Mouse (Mus musculus) forebrain, embryonic 12.5 days (tissue): ENCODE measurements around the gene Tra2a. TPM values are rescaled to one million over a fixed set of nuclear protein-coding genes. Genes with fewer than 3 reads are reported as not detected.
A peak's percentile ranks its signal among the peaks of the same experiment; 100 is the strongest.

Experiments used
- ATAC-seq: fragments of 200-750 bp; cut with Nextera tagmentation; 2 replicates; pipeline ENCODE4 v1.8.0; 2017; ENCODE audit warnings: moderate TSS enrichment; ENCODE audit not compliant: low FRiP score
- H3K27ac ChIP-seq: fragments of 300-500 bp; sonication (generic); 2 replicates; pipeline ENCODE4 v1.5.1; 2016; ENCODE audit warnings: mild to moderate bottlenecking
- H3K27me3 ChIP-seq: fragments of 300-500 bp; sonication (generic); 2 replicates; pipeline ENCODE4 v1.6.1; 2016; ENCODE audit warnings: mild to moderate bottlenecking
- H3K36me3 ChIP-seq: fragments of 300-500 bp; sonication (generic); replicated peaks from 2 replicates; pipeline ENCODE4 v1.6.1; 2016; ENCODE audit warnings: mild to moderate bottlenecking
- H3K4me1 ChIP-seq: fragments of 300-500 bp; sonication (generic); 2 replicates; pipeline ENCODE4 v1.6.1; 2016
- H3K4me2 ChIP-seq: fragments of 300-500 bp; sonication (generic); 2 replicates; pipeline ENCODE4 v1.6.1; 2016; ENCODE audit warnings: mild to moderate bottlenecking, moderate library complexity
- H3K4me3 ChIP-seq: fragments of 300-500 bp; sonication (generic); replicated peaks from 2 replicates; pipeline ENCODE4 v1.5.1; 2016; ENCODE audit warnings: mild to moderate bottlenecking
- H3K9ac ChIP-seq: fragments of 300-500 bp; sonication (generic); 2 replicates; pipeline ENCODE4 v1.6.1; 2016; ENCODE audit warnings: mild to moderate bottlenecking
- H3K9me3 ChIP-seq: fragments of 300-500 bp; sonication (generic); 2 replicates; pipeline ENCODE4 v1.6.1; 2016
- WGBS: fragments of 180-500 bp; shearing (Covaris S2); methylation state at CpG from one replicate; pipeline ENCODE4 v1.1.7; 2016; 5-methylcytosine and 5-hydroxymethylcytosine counted together
- polyA plus RNA-seq: library from polyadenylated mRNA; unstranded; fragments of >200 nt; fragmentation: Nextera tagmentation; extraction: Ambion mirVana; gene quantifications from 2 replicates; pipeline ENCODE4 v1.2.1, GENCODE M21; 2016

Gene Tra2a
- polyA plus RNA-seq, 1 experiment from 2014 or later, result 164 TPM

- H3K27me3 ChIP-seq, result no peaks in the 10 kb centered on the region
- peaks cover 32% of the 10 kb centered on the region for H3K4me1 ChIP-seq
- peak within 1 kb of the TSS; percentile 96 for H3K9ac ChIP-seq
- peak within 1 kb of the TSS; percentile 93 for H3K4me2 ChIP-seq
- WGBS, result under 1% methylated on average over 66 of the region's 68 CpGs
- ATAC-seq, result peak; percentile 85
- H3K4me3 ChIP-seq, result peak within 1 kb of the TSS; percentile 88
- H3K36me3 ChIP-seq, result no peaks in the 10 kb centered on the region
- peak within 1 kb of the TSS; percentile 99 for H3K27ac ChIP-seq
- H3K9me3 ChIP-seq, result no peaks in the 10 kb centered on the region
These were observed 48.7 kb downstream of the Tra2a start, which contains the start of gene Igf2bp3 for GRCm38 (mm10) chr6:49214928-49215747. Gene Igf2bp3 (minus strand): TSS chr6:49214957.

GRCm38 (mm10) chr6:49214086-49214927 is 49.5 kb downstream of the Tra2a start:
- peak overlapping the region; percentile 93 for H3K4me2 ChIP-seq
- WGBS, result under 1% methylated on average over 72 of the region's 76 CpGs
- 0 out of 2 replicates have a peak, but pooled peaks cover 3% of the 10 kb centered on the region for H3K36me3 ChIP-seq
- H3K27me3 ChIP-seq, result no peaks in the 10 kb centered on the region
- peak overlapping the region; percentile 99 for H3K27ac ChIP-seq
- H3K9ac ChIP-seq, result peak overlapping the region; percentile 96
- peaks cover 34% of the 10 kb centered on the region for H3K4me1 ChIP-seq
- peak; percentile 14 for ATAC-seq
- H3K9me3 ChIP-seq, result no peaks in the 10 kb centered on the region
- H3K4me3 ChIP-seq, result peak overlapping the region; percentile 88

- Histone ChIP-seq H3K9ac (peak overlapping the region; percentile 96), H3K4me3 (peak overlapping the region; percentile 88), H3K9me3 (no peaks in the 10 kb centered on the region), H3K27me3 (no peaks in the 10 kb centered on the region), H3K4me1 (peaks cover 39% of the 10 kb centered on the region), H3K36me3 (peaks cover 10% of the 10 kb centered on the region), H3K4me2 (peak overlapping the region; percentile 93), H3K27ac (peak overlapping the region; percentile 99)
- no peak for ATAC-seq
- under 1% methylated on average over 49 of the region's 50 CpGs for WGBS
These were observed 50.2 kb downstream of the Tra2a start for GRCm38 (mm10) chr6:49213581-49214085.

- Histone ChIP-seq H3K27ac (peak overlapping the region; percentile 99), H3K9me3 (no peaks in the 10 kb centered on the region), H3K27me3 (no peaks in the 10 kb centered on the region), H3K4me3 (peak overlapping the region; percentile 88), H3K9ac (peak overlapping the region; percentile 96), H3K4me2 (peak overlapping the region; percentile 93), H3K4me1 (peaks cover 44% of the 10 kb centered on the region), H3K36me3 (peaks cover 15% of the 10 kb centered on the region)
- WGBS, result 2% methylated on average over 20 of the region's 20 CpGs
- no peak for ATAC-seq
These were observed 50.8 kb downstream of the Tra2a start for GRCm38 (mm10) chr6:49212931-49213580.

GRCm38 (mm10) chr6:49212141-49212540 is 51.7 kb downstream of the Tra2a start:
- peak overlapping the region; percentile 36; the same call in 1 of the 2 replicates for H3K27ac ChIP-seq
- H3K4me2 ChIP-seq, result peak overlapping the region; percentile 93
- H3K4me3 ChIP-seq, result peak overlapping the region; percentile 88

GRCm38 (mm10) chr6:49211596-49211995 is 52.2 kb downstream of the Tra2a start:
- WGBS, result 10% methylated on average over 5 of the region's 5 CpGs
- peaks cover 19% of the 10 kb centered on the region for H3K36me3 ChIP-seq
- no peaks in the 10 kb centered on the region for H3K27me3 ChIP-seq
- no peak for ATAC-seq
- H3K4me2 ChIP-seq, result peak overlapping the region; percentile 93
- no peaks in the 10 kb centered on the region for H3K9me3 ChIP-seq
- peak overlapping the region; percentile 16 for H3K4me3 ChIP-seq
- H3K4me1 ChIP-seq, result peaks cover 44% of the 10 kb centered on the region
- no peak overlapping the region for H3K9ac ChIP-seq
- 0 out of 2 replicates have a peak overlapping the region, but pooled peaks have one; percentile 36 for H3K27ac ChIP-seq

More at GRCm38 (mm10) chr6:49212141-49212540, 51.7 kb downstream of the Tra2a start:
- H3K9ac ChIP-seq, result peak overlapping the region; percentile 96
- 5% methylated on average over 3 of the region's 4 CpGs for WGBS
- no peaks in the 10 kb centered on the region for H3K9me3 ChIP-seq
- peaks cover 44% of the 10 kb centered on the region for H3K4me1 ChIP-seq
- H3K36me3 ChIP-seq, result peaks cover 16% of the 10 kb centered on the region
- no peak for ATAC-seq
- H3K27me3 ChIP-seq, result no peaks in the 10 kb centered on the region

- Histone ChIP-seq H3K4me1 (peaks cover 44% of the 10 kb centered on the region), H3K27me3 (no peaks in the 10 kb centered on the region), H3K9ac (peak overlapping the region; percentile 41), H3K36me3 (peaks cover 32% of the 10 kb centered on the region), H3K4me2 (peak overlapping the region; percentile 93), H3K4me3 (peak overlapping the region; percentile 16), H3K27ac (peak overlapping the region; percentile 21; the same call in 1 of the 2 replicates), H3K9me3 (no peaks in the 10 kb centered on the region)
- 9% methylated on average over 14 of the region's 14 CpGs for WGBS
- ATAC-seq, result no peak
These were observed 53.7 kb downstream of the Tra2a start for GRCm38 (mm10) chr6:49209881-49210854.

GRCm38 (mm10) chr6:49208935-49209334 is 54.9 kb downstream of the Tra2a start:
- Histone ChIP-seq H3K4me2 (no peak overlapping the region), H3K4me3 (no peak overlapping the region)

GRCm38 (mm10) chr6:49208297-49208930 is 55.4 kb downstream of the Tra2a start:
- Histone ChIP-seq H3K4me3 (no peak overlapping the region), H3K9me3 (no peaks in the 10 kb centered on the region), H3K4me2 (no peak overlapping the region), H3K36me3 (peaks cover 47% of the 10 kb centered on the region), H3K27me3 (no peaks in the 10 kb centered on the region), H3K9ac (no peak overlapping the region), H3K27ac (no peak overlapping the region), H3K4me1 (peaks cover 44% of the 10 kb centered on the region)
- ATAC-seq, result no peak
- 85% methylated on average over 8 of the region's 8 CpGs for WGBS

More at GRCm38 (mm10) chr6:49208935-49209334, 54.9 kb downstream of the Tra2a start:
- Histone ChIP-seq H3K36me3 (peaks cover 44% of the 10 kb centered on the region), H3K4me1 (peaks cover 44% of the 10 kb centered on the region), H3K27ac (no peak overlapping the region), H3K9ac (no peak overlapping the region), H3K9me3 (no peaks in the 10 kb centered on the region), H3K27me3 (no peaks in the 10 kb centered on the region)
- no peak for ATAC-seq
- 84% methylated on average over 5 of the region's 5 CpGs for WGBS

- peaks cover 50% of the 10 kb centered on the region for H3K36me3 ChIP-seq
- peaks cover 38% of the 10 kb centered on the region for H3K4me1 ChIP-seq
- H3K4me2 ChIP-seq, result no peak overlapping the region
- no peak overlapping the region for H3K4me3 ChIP-seq
- no peak for ATAC-seq
- no peaks in the 10 kb centered on the region for H3K27me3 ChIP-seq
- WGBS, result 92% methylated on average over 1 of the region's 1 CpGs
- H3K9me3 ChIP-seq, result no peaks in the 10 kb centered on the region
- no peak overlapping the region for H3K27ac ChIP-seq
- H3K9ac ChIP-seq, result no peak overlapping the region
These were observed 57.4 kb downstream of the Tra2a start for GRCm38 (mm10) chr6:49206416-49206815.
